Mouse (Mus musculus): ENCODE measurements around the gene Wdr93. TPM values are rescaled to one million over a fixed set of nuclear protein-coding genes. Genes with fewer than 3 reads are reported as not detected.

The Wdr93 gene
- total RNA-seq, 2 experiments from 2014 or later = 0.26 to 0.27 TPM

Other genes starting within 250 kb of the Wdr93 start
- gene Rhcg, start 125.5 kb upstream of the Wdr93 start, total RNA-seq (2021) = 1 to 10 TPM; 2.1 to 2.4 TPM
- under 1 TPM; 0.14 to 0.27 TPM for gene Ticrr, start 83.0 kb upstream of the Wdr93 start, total RNA-seq (2021)
- gene Kif7, start 27.4 kb upstream of the Wdr93 start, total RNA-seq (2021) = 1 to 10 TPM; 1.9 to 2.4 TPM
- under 1 TPM; 0.28 to 0.49 TPM for gene Plin1, start 10.3 kb upstream of the Wdr93 start, total RNA-seq (2021)
- 10 to 100 TPM; 11.5 to 13.5 TPM for gene Pex11a, start within 50 bp of the Wdr93 start, total RNA-seq (2021)
- under 1 TPM; 0.28 to 0.62 TPM for gene Mesp1, start 50.6 kb downstream of the Wdr93 start, total RNA-seq (2021)
- gene Mesp2, start 67.6 kb downstream of the Wdr93 start, total RNA-seq (2021) = 1 to 10 TPM; 1.3 to 1.7 TPM
- gene Anpep, start 117.9 kb downstream of the Wdr93 start, total RNA-seq (2021) = 1 to 10 TPM; 2.9 to 4.3 TPM
- 10 to 100 TPM; 46.6 to 51.4 TPM for gene Ap3s2, start 177.5 kb downstream of the Wdr93 start, total RNA-seq (2021)
- 10 to 100 TPM; 11.7 to 14.2 TPM for gene Arpin, start 192.2 kb downstream of the Wdr93 start, total RNA-seq (2021)

Data from layer of hippocampus, postnatal 25 days (tissue).